Mouse (Mus musculus) embryonic facial prominence, embryonic 11.5 days (tissue): ENCODE results near the gene Bak1. TPM values are rescaled to one million over a fixed set of nuclear protein-coding genes. Genes with fewer than 3 reads are reported as not detected.

Experiments used
- ATAC-seq: fragments of 200-750 bp; cut with Nextera tagmentation; replicated peaks from 2 replicates; pipeline ENCODE4 v1.8.0; 2017; ENCODE audit warnings: low read depth; ENCODE audit not compliant: insufficient number of reproducible peaks, low FRiP score, low TSS enrichment
- DNase-seq: peaks from one replicate; pipeline ENCODE4 v3.0.0-alpha.2; 2015; ENCODE audit warnings: low spot score
- H3K27ac ChIP-seq: fragments of 300-500 bp; sonication (generic); replicated peaks from 2 replicates; pipeline ENCODE4 v1.5.1; 2014; ENCODE audit warnings: mild to moderate bottlenecking, low read depth, low read length, control low read depth
- H3K27me3 ChIP-seq: fragments of 300-500 bp; sonication (generic); 2 replicates; pipeline ENCODE4 v1.6.1; 2014; ENCODE audit warnings: mild to moderate bottlenecking, low read length, moderate library complexity, mixed read lengths; ENCODE audit not compliant: control insufficient read depth, insufficient read depth
- H3K36me3 ChIP-seq: fragments of 300-500 bp; sonication (generic); replicated peaks from 2 replicates; pipeline ENCODE4 v1.6.1; 2014; ENCODE audit warnings: low read depth, mild to moderate bottlenecking, low read length, moderate library complexity, mixed read lengths; ENCODE audit not compliant: control insufficient read depth, insufficient read depth
- H3K4me1 ChIP-seq: fragments of 300-500 bp; sonication (generic); 2 replicates; pipeline ENCODE4 v1.6.1; 2014; ENCODE audit warnings: low read length, mixed read lengths; ENCODE audit not compliant: control insufficient read depth, insufficient read depth
- H3K4me2 ChIP-seq: fragments of 300-500 bp; sonication (generic); 2 replicates; pipeline ENCODE4 v1.6.1; 2014; ENCODE audit warnings: low read depth, mild to moderate bottlenecking, control low read depth, low read length, moderate library complexity
- H3K4me3 ChIP-seq: fragments of 300-500 bp; sonication (generic); 2 replicates; pipeline ENCODE4 v1.5.1; 2014; ENCODE audit warnings: low read depth, low read length, control low read depth
- H3K9ac ChIP-seq: fragments of 300-500 bp; sonication (generic); replicated peaks from 2 replicates; pipeline ENCODE4 v1.6.1; 2014; ENCODE audit warnings: mild to moderate bottlenecking, control low read depth, low read length
- H3K9me3 ChIP-seq: fragments of 300-500 bp; sonication (generic); replicated peaks from 2 replicates; pipeline ENCODE4 v1.6.1; 2016; ENCODE audit warnings: mild to moderate bottlenecking, low read length, inconsistent platforms, mixed read lengths; ENCODE audit not compliant: control insufficient read depth
- WGBS: fragments of 180-500 bp; shearing (Covaris S2); extraction: QIAGEN DNeasy Blood & Tissue Kit; methylation state at CpG from one replicate; pipeline ENCODE4 v1.1.7; 2014; 5-methylcytosine and 5-hydroxymethylcytosine counted together
- polyA plus RNA-seq: library from polyadenylated mRNA; unstranded; fragments of >200 nt; fragmentation: Nextera tagmentation; extraction: Ambion mirVana; gene quantifications from 2 replicates; pipeline ENCODE4 v1.2.1, GENCODE M21; 2014

The Bak1 gene
- polyA plus RNA-seq, 1 experiment from 2014 or later, result 12.9 TPM

- WGBS, result 40% methylated on average over 14 of the region's 14 CpGs
- Histone ChIP-seq H3K27me3 (no peaks in the 10 kb centered on the region), H3K4me2 (no peak overlapping the region), H3K27ac (peak overlapping the region; percentile 38; the same call in 1 of the 2 replicates), H3K4me3 (no peak overlapping the region), H3K4me1 (no peaks in the 10 kb centered on the region), H3K36me3 (no peaks in the 10 kb centered on the region), H3K9me3 (no peaks in the 10 kb centered on the region), H3K9ac (peak overlapping the region; percentile 2)
- no peak; the same call in 1 of the 2 replicates for ATAC-seq
- DNase-seq, result no peak
Observed at GRCm38 (mm10) chr17:27048445-27049239, 19.8 kb upstream of the Bak1 start.

GRCm38 (mm10) chr17:27047762-27048444, 19.1 kb upstream of the Bak1 start:
- H3K4me1 ChIP-seq, result no peaks in the 10 kb centered on the region
- no peak for ATAC-seq
- no peaks in the 10 kb centered on the region for H3K36me3 ChIP-seq
- H3K27me3 ChIP-seq, result no peaks in the 10 kb centered on the region
- H3K4me3 ChIP-seq, result no peak overlapping the region
- no peaks in the 10 kb centered on the region for H3K9me3 ChIP-seq
- WGBS, result 72% methylated on average over 14 of the region's 14 CpGs
- H3K9ac ChIP-seq, result no peak overlapping the region; the same call in 1 of the 2 replicates
- peak overlapping the region; percentile 38; the same call in 1 of the 2 replicates for H3K27ac ChIP-seq
- H3K4me2 ChIP-seq, result no peak overlapping the region
- DNase-seq, result no peak

- Histone ChIP-seq H3K36me3 (no peaks in the 10 kb centered on the region), H3K4me3 (no peak overlapping the region), H3K4me1 (peaks cover 2% of the 10 kb centered on the region), H3K27me3 (no peaks in the 10 kb centered on the region), H3K27ac (no peak overlapping the region), H3K4me2 (no peak overlapping the region), H3K9me3 (no peaks in the 10 kb centered on the region), H3K9ac (no peak overlapping the region)
- DNase-seq (no peak), ATAC-seq (no peak)
- WGBS, result 94% methylated on average over 6 of the region's 6 CpGs
Observed at GRCm38 (mm10) chr17:27045164-27045563, 16.4 kb upstream of the Bak1 start.

- ATAC-seq (no peak), DNase-seq (no peak)
- Histone ChIP-seq H3K4me1 (peaks cover 16% of the 10 kb centered on the region), H3K4me3 (no peak overlapping the region), H3K9ac (no peak overlapping the region), H3K27ac (no peak overlapping the region), H3K36me3 (no peaks in the 10 kb centered on the region), H3K4me2 (no peak overlapping the region), H3K27me3 (no peaks in the 10 kb centered on the region), H3K9me3 (no peaks in the 10 kb centered on the region)
- 53% methylated on average over 6 of the region's 6 CpGs for WGBS
Observed at GRCm38 (mm10) chr17:27042840-27043239, 14.0 kb upstream of the Bak1 start.

- H3K36me3 ChIP-seq, result no peaks in the 10 kb centered on the region
- DNase-seq, result no peak
- no peaks in the 10 kb centered on the region for H3K27me3 ChIP-seq
- no peak overlapping the region for H3K4me2 ChIP-seq
- no peak overlapping the region for H3K9ac ChIP-seq
- H3K4me3 ChIP-seq, result no peak overlapping the region
- ATAC-seq, result no peak
- H3K4me1 ChIP-seq, result peaks cover 16% of the 10 kb centered on the region
- 60% methylated on average over 2 of the region's 2 CpGs for whole genome bisulfite sequencing
- H3K9me3 ChIP-seq, result no peaks in the 10 kb centered on the region
- no peak overlapping the region for H3K27ac ChIP-seq
Observed at GRCm38 (mm10) chr17:27041787-27042055, 12.9 kb upstream of the Bak1 start.

GRCm38 (mm10) chr17:27041046-27041786, 12.4 kb upstream of the Bak1 start:
- no peak for DNase-seq
- no peaks in the 10 kb centered on the region for H3K36me3 ChIP-seq
- WGBS, result 35% methylated on average over 10 of the region's 13 CpGs
- H3K4me3 ChIP-seq, result no peak overlapping the region
- no peaks in the 10 kb centered on the region for H3K27me3 ChIP-seq
- H3K27ac ChIP-seq, result peak overlapping the region; percentile 85
- H3K4me2 ChIP-seq, result no peak overlapping the region; the same call in 1 of the 2 replicates
- no peak for ATAC-seq
- H3K4me1 ChIP-seq, result peaks cover 16% of the 10 kb centered on the region
- no peaks in the 10 kb centered on the region for H3K9me3 ChIP-seq
- H3K9ac ChIP-seq, result no peak overlapping the region; the same call in 1 of the 2 replicates

- peak; percentile 61 for ATAC-seq
- Histone ChIP-seq H3K27me3 (no peaks in the 10 kb centered on the region), H3K36me3 (no peaks in the 10 kb centered on the region), H3K9me3 (no peaks in the 10 kb centered on the region), H3K27ac (peak overlapping the region; percentile 85), H3K9ac (peak overlapping the region; percentile 60), H3K4me3 (no peak overlapping the region), H3K4me1 (peaks cover 16% of the 10 kb centered on the region), H3K4me2 (peak overlapping the region; percentile 25)
- DNase-seq, result peak; percentile 88
- 6% methylated on average over 20 of the region's 20 CpGs for WGBS
Observed at GRCm38 (mm10) chr17:27040304-27041045, 11.7 kb upstream of the Bak1 start.
